Mouse (Mus musculus): ENCODE data around the gene Cars2. TPM values are rescaled to one million over a fixed set of nuclear protein-coding genes. Genes with fewer than 3 reads are reported as not detected.
A peak's percentile ranks its signal among the peaks of the same experiment; 100 is the strongest.

Cars2 gene
- polyA plus RNA-seq, 1 experiment from 2014 or later, result 10.0 TPM

- no peak for TF ChIP-seq CTCF (IDR thresholded peaks at IDR 0.05; ENCODE audit: low read depth)
- WGBS, result 80% methylated on average over 11 of the region's 11 CpGs
- no peak for ATAC-seq
- no peak overlapping the region for H3K27ac ChIP-seq (ENCODE audit: low read depth, low read length)
- peaks cover 59% of the 10 kb centered on the region for H3K36me3 ChIP-seq (ENCODE audit: control insufficient read depth, insufficient read depth)
- no peak overlapping the region for H3K4me2 ChIP-seq (replicated peaks; ENCODE audit: low read depth)
- H3K4me1 ChIP-seq (replicated peaks; ENCODE audit: control insufficient read depth, insufficient read depth, low read length), result no peaks in the 10 kb centered on the region
- no peaks in the 10 kb centered on the region for H3K9me3 ChIP-seq (ENCODE audit: control insufficient read depth)
- no peaks in the 10 kb centered on the region for H3K27me3 ChIP-seq (replicated peaks; ENCODE audit: control insufficient read depth, insufficient read depth, low read length)
- no peak overlapping the region for H3K9ac ChIP-seq (ENCODE audit: low read depth, low read length)
- no peak overlapping the region for H3K4me3 ChIP-seq (ENCODE audit: low read depth, low read length)
These were observed 31.9 kb downstream of the Cars2 start for GRCm38 (mm10) chr8:11518676-11519075.

DNA sequence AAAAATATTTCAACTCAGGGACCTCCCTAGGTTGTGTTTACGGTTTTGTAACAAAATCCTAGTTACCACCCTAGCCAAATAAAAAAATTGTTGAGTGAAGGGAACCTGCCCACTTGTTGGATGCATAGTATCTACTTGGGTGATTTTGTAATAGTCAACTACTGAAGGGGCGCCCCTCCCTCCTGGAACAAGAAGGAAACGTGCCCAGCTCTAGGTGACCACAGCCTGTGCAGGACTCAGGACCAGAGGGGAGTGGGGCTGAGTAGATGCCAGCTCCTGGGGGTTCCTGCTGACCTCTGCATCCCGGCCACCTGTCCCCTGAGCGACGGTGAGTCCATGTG, 32.6 kb downstream of the Cars2 start:
- Histone ChIP-seq H3K4me2 (replicated peaks; ENCODE audit: low read depth) (no peak overlapping the region), H3K4me3 (ENCODE audit: low read depth, low read length) (no peak overlapping the region), H3K4me1 (replicated peaks; ENCODE audit: control insufficient read depth, insufficient read depth, low read length) (no peaks in the 10 kb centered on the region), H3K9ac (ENCODE audit: low read depth, low read length) (no peak overlapping the region), H3K9me3 (ENCODE audit: control insufficient read depth) (no peaks in the 10 kb centered on the region), H3K27ac (ENCODE audit: low read depth, low read length) (no peak overlapping the region), H3K27me3 (replicated peaks; ENCODE audit: control insufficient read depth, insufficient read depth, low read length) (no peaks in the 10 kb centered on the region), H3K36me3 (ENCODE audit: control insufficient read depth, insufficient read depth) (peaks cover 65% of the 10 kb centered on the region)
- no peak for TF ChIP-seq CTCF (IDR thresholded peaks at IDR 0.05; ENCODE audit: low read depth)
- ATAC-seq, result no peak
- 82% methylated on average over 6 of the region's 6 CpGs for WGBS

GRCm38 (mm10) chr8:11517366-11518055, 33.1 kb downstream of the Cars2 start:
- Histone ChIP-seq H3K27me3 (replicated peaks; ENCODE audit: control insufficient read depth, insufficient read depth, low read length) (no peaks in the 10 kb centered on the region), H3K4me2 (replicated peaks; ENCODE audit: low read depth) (no peak overlapping the region), H3K4me1 (replicated peaks; ENCODE audit: control insufficient read depth, insufficient read depth, low read length) (no peaks in the 10 kb centered on the region), H3K9me3 (ENCODE audit: control insufficient read depth) (no peaks in the 10 kb centered on the region), H3K27ac (ENCODE audit: low read depth, low read length) (no peak overlapping the region), H3K4me3 (ENCODE audit: low read depth, low read length) (no peak overlapping the region), H3K9ac (ENCODE audit: low read depth, low read length) (no peak overlapping the region), H3K36me3 (ENCODE audit: control insufficient read depth, insufficient read depth) (peaks cover 65% of the 10 kb centered on the region)
- ATAC-seq, result no peak
- no peak for TF ChIP-seq CTCF (IDR thresholded peaks at IDR 0.05; ENCODE audit: low read depth)
- WGBS, result 82% methylated on average over 16 of the region's 16 CpGs

GRCm38 (mm10) chr8:11516292-11516691, 34.3 kb downstream of the Cars2 start:
- Histone ChIP-seq H3K36me3 (ENCODE audit: control insufficient read depth, insufficient read depth) (peaks cover 70% of the 10 kb centered on the region), H3K4me3 (ENCODE audit: low read depth, low read length) (no peak overlapping the region), H3K4me1 (replicated peaks; ENCODE audit: control insufficient read depth, insufficient read depth, low read length) (no peaks in the 10 kb centered on the region), H3K27me3 (replicated peaks; ENCODE audit: control insufficient read depth, insufficient read depth, low read length) (no peaks in the 10 kb centered on the region), H3K9ac (ENCODE audit: low read depth, low read length) (no peak overlapping the region), H3K27ac (ENCODE audit: low read depth, low read length) (no peak overlapping the region), H3K9me3 (ENCODE audit: control insufficient read depth) (no peaks in the 10 kb centered on the region), H3K4me2 (replicated peaks; ENCODE audit: low read depth) (no peak overlapping the region)
- 96% methylated on average over 9 of the region's 9 CpGs for WGBS
- no peak for ATAC-seq
- no peak for TF ChIP-seq CTCF (IDR thresholded peaks at IDR 0.05; ENCODE audit: low read depth)

GRCm38 (mm10) chr8:11513247-11513646, 37.3 kb downstream of the Cars2 start:
- Histone ChIP-seq H3K27me3 (replicated peaks; ENCODE audit: control insufficient read depth, insufficient read depth, low read length) (no peaks in the 10 kb centered on the region), H3K4me1 (replicated peaks; ENCODE audit: control insufficient read depth, insufficient read depth, low read length) (no peaks in the 10 kb centered on the region), H3K4me3 (ENCODE audit: low read depth, low read length) (no peak overlapping the region), H3K36me3 (ENCODE audit: control insufficient read depth, insufficient read depth) (peaks cover 91% of the 10 kb centered on the region), H3K27ac (ENCODE audit: low read depth, low read length) (no peak overlapping the region), H3K9ac (ENCODE audit: low read depth, low read length) (no peak overlapping the region), H3K4me2 (replicated peaks; ENCODE audit: low read depth) (no peak overlapping the region), H3K9me3 (ENCODE audit: control insufficient read depth) (no peaks in the 10 kb centered on the region)
- no peak for ATAC-seq
- TF ChIP-seq CTCF (IDR thresholded peaks at IDR 0.05; ENCODE audit: low read depth), result no peak
- WGBS, result 91% methylated on average over 5 of the region's 5 CpGs

DNA sequence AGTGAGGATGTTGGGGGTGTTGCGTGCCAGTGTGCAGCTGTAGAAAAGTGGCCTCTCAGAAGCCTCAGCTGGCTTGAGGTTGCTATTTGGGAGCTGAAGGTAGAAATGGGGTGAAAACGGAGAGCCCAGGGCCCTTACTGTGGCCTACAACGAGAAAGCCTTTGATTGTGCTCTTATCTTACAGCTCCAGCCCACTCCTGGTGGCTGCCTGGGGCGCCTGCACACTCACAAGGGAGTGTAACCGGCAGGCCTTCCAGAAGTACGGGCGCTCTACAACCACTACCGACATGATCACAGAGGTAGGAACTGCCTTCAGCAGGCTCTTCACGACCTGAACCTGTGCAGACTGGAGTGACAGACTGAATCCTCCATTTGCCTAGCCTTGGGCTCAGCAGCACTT, 37.9 kb downstream of the Cars2 start:
- peaks cover 93% of the 10 kb centered on the region for H3K36me3 ChIP-seq (ENCODE audit: control insufficient read depth, insufficient read depth)
- ATAC-seq, result no peak

More for the DNA sequence above, 37.9 kb downstream of the Cars2 start:
- 84% methylated on average over 9 of the region's 9 CpGs for WGBS
- Histone ChIP-seq H3K9me3 (ENCODE audit: control insufficient read depth) (no peaks in the 10 kb centered on the region), H3K4me1 (replicated peaks; ENCODE audit: control insufficient read depth, insufficient read depth, low read length) (no peaks in the 10 kb centered on the region), H3K4me2 (replicated peaks; ENCODE audit: low read depth) (no peak overlapping the region), H3K9ac (ENCODE audit: low read depth, low read length) (no peak overlapping the region), H3K4me3 (ENCODE audit: low read depth, low read length) (no peak overlapping the region), H3K27me3 (replicated peaks; ENCODE audit: control insufficient read depth, insufficient read depth, low read length) (no peaks in the 10 kb centered on the region), H3K27ac (ENCODE audit: low read depth, low read length) (peak overlapping the region; percentile 11; the same call in 1 of the 2 replicates)
- no peak for TF ChIP-seq CTCF (IDR thresholded peaks at IDR 0.05; ENCODE audit: low read depth)
